Mouse (Mus musculus) E14TG2a.4 (cell line): ENCODE measurements around the gene Myo16.

Source experiments
- H3K27me3 ChIP-seq: 2 replicates; pipeline ENCODE4 v1.6.1; 2014; ENCODE audit warnings: low read length, control low read depth; ENCODE audit not compliant: insufficient read depth
- H3K36me3 ChIP-seq: 2 replicates; pipeline ENCODE4 v1.6.1; 2014; ENCODE audit warnings: low read length, control low read depth; ENCODE audit not compliant: insufficient read depth
- H3K4me1 ChIP-seq: replicated peaks from 2 replicates; pipeline ENCODE4 v1.6.1; 2014; ENCODE audit warnings: low read depth, low read length, control low read depth
- H3K4me3 ChIP-seq: replicated peaks from 2 replicates; pipeline ENCODE4 v1.5.1; 2014; ENCODE audit warnings: mild to moderate bottlenecking, low read length
- H3K9me3 ChIP-seq: 2 replicates; pipeline ENCODE4 v1.6.1; 2014; ENCODE audit warnings: low read length, control low read depth
- CTCF ChIP-seq: conservative IDR thresholded peaks from 2 replicates; pipeline ENCODE4 v1.5.1; 2014; ENCODE audit warnings: low read length
- NANOG ChIP-seq: IDR thresholded peaks from 2 replicates; pipeline ENCODE4 v1.6.1; 2014; ENCODE audit warnings: borderline replicate concordance, low read length, mixed read lengths
- POU5F1 ChIP-seq: IDR thresholded peaks from 2 replicates; pipeline ENCODE4 v1.6.1; 2014; ENCODE audit warnings: low read length, borderline replicate concordance

The Myo16 gene

DNA sequence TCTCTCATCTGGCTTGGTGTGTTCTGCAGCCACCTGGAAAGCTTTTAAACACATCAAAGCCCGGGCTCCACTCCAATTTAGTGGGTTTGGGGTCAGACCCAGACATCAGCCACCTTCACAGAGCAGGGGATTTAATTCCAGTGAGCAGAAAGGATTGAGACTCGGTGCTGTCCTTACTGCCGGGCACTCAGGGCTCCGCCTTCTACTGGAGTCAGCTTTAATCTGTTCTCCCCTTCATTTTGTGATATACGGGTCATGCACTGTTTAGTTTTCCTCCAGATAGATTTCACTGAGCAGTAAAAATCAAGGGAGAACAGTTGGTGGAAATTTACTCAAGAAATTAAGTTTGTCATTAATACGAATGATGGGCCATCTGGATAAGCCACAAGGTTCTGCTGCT lies 316.6 kb downstream of the Myo16 start:
- H3K27me3 ChIP-seq = no peaks in the 10 kb centered on the region
- no peaks in the 10 kb centered on the region for H3K4me1 ChIP-seq
- H3K9me3 ChIP-seq = no peaks in the 10 kb centered on the region
- H3K4me3 ChIP-seq = no peak overlapping the region
- TF ChIP-seq POU5F1 (no peak), NANOG (no peak), CTCF (no peak)
- H3K36me3 ChIP-seq = no peaks in the 10 kb centered on the region

DNA sequence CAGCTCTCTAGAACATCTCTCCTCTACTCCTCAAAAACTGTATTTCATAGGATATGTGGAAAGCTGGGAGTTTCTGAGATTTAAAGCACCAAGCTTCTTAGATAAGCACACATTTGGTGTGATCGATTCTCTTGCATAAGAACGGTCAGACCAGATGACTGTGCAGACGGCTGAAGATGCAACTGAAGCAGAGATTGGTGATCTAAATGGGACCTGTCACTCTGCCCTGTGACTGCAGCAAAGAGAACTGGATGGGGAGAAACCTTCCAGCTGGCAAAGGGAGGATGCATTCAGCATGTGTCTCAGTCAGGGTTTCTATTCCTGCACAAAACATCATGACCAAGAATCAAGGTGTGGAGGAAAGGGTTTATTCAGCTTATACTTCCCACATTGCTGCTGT lies 318.7 kb downstream of the Myo16 start:
- Histone ChIP-seq H3K4me1 (no peaks in the 10 kb centered on the region), H3K9me3 (no peaks in the 10 kb centered on the region), H3K27me3 (no peaks in the 10 kb centered on the region), H3K36me3 (no peaks in the 10 kb centered on the region), H3K4me3 (no peak overlapping the region)
- TF ChIP-seq CTCF = no peak
- TF ChIP-seq NANOG = no peak
- TF ChIP-seq POU5F1 = no peak

GRCm38 (mm10) chr8:10474446-10474845 lies 320.7 kb downstream of the Myo16 start:
- no peak overlapping the region for H3K4me3 ChIP-seq
- no peaks in the 10 kb centered on the region for H3K9me3 ChIP-seq
- H3K36me3 ChIP-seq = no peaks in the 10 kb centered on the region
- H3K4me1 ChIP-seq = no peaks in the 10 kb centered on the region
- TF ChIP-seq NANOG (no peak), CTCF (no peak)
- no peaks in the 10 kb centered on the region for H3K27me3 ChIP-seq

DNA sequence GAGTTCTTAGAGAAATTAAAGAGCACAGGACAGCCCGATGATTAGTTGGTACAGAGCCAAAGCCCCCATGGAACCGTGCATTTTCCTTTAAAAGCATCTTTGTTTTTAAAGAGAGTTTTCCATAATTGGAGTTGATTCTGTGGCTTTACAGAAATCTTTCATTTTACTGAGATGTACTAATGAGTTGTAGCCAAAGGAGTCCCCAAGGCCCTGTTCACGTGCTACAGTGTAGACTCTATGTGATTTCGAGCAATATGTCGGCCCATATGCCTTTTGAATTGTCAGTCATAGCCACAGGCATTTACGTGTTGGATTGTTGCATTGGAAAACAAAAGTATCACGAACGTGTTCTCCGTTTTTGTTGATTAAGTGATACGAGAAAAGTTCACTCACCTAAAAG lies 325.3 kb downstream of the Myo16 start:
- TF ChIP-seq POU5F1 = no peak
- no peak for TF ChIP-seq CTCF
- no peak for TF ChIP-seq NANOG
- no peaks in the 10 kb centered on the region for H3K27me3 ChIP-seq
- no peak overlapping the region for H3K4me3 ChIP-seq
- no peaks in the 10 kb centered on the region for H3K9me3 ChIP-seq
- H3K4me1 ChIP-seq = no peaks in the 10 kb centered on the region
- H3K36me3 ChIP-seq = no peaks in the 10 kb centered on the region

DNA sequence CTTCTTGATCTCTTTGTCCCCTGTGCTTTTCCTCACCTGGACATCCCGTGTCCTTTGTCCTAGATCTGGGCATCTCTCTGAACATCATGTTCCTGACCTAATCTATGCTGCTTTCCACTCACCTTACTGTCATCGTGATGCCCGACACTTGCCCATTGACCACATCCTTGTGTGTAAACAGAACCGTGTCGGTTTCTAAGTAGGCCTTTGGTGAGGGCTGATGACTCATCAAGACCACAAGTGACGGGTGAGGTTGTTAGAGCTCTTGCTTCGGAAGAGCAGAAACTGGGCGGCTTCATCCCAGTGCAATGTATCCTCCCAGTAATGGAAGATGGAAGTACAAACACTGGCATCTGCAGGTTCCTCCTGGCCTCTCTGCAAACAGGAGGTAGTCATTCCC lies 327.1 kb downstream of the Myo16 start:
- Histone ChIP-seq H3K9me3 (no peaks in the 10 kb centered on the region), H3K27me3 (no peaks in the 10 kb centered on the region), H3K4me1 (no peaks in the 10 kb centered on the region), H3K36me3 (no peaks in the 10 kb centered on the region), H3K4me3 (no peak overlapping the region)
- TF ChIP-seq CTCF (no peak), NANOG (no peak), POU5F1 (no peak)

DNA sequence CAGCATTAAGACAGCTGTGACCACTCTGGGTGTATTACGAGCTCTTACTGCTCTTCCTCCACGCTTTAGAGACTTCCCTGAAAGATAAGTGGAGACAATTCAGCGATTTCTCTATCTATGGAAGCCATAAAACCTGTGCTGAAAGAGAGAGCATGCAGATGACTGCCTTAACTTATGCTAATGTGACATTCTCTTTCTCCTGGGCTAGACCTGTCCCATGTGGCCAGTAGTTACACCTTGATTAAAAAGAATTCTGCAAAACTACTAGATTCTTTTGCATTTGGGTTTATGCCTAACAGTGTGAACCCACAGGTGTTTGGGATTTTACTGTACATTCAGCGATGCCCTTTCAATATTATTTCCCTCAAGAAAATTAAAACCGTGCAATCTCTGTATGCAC lies 328.4 kb downstream of the Myo16 start:
- TF ChIP-seq NANOG (no peak), POU5F1 (no peak), CTCF (no peak)
- no peaks in the 10 kb centered on the region for H3K36me3 ChIP-seq

GRCm38 (mm10) chr8:10482880-10483279 lies 329.2 kb downstream of the Myo16 start:
- Histone ChIP-seq H3K36me3 (no peaks in the 10 kb centered on the region), H3K4me3 (no peak overlapping the region), H3K9me3 (no peaks in the 10 kb centered on the region), H3K27me3 (no peaks in the 10 kb centered on the region), H3K4me1 (no peaks in the 10 kb centered on the region)
- TF ChIP-seq CTCF (no peak), NANOG (no peak), POU5F1 (no peak)

More for the DNA sequence above, 328.4 kb downstream of the Myo16 start:
- Histone ChIP-seq H3K27me3 (no peaks in the 10 kb centered on the region), H3K4me1 (no peaks in the 10 kb centered on the region), H3K4me3 (no peak overlapping the region), H3K9me3 (no peaks in the 10 kb centered on the region)

- H3K4me1 ChIP-seq = no peaks in the 10 kb centered on the region
- H3K27me3 ChIP-seq = no peaks in the 10 kb centered on the region
- H3K4me3 ChIP-seq = no peak overlapping the region
- no peaks in the 10 kb centered on the region for H3K9me3 ChIP-seq
- no peaks in the 10 kb centered on the region for H3K36me3 ChIP-seq
- TF ChIP-seq CTCF = no peak
- no peak for TF ChIP-seq NANOG
Observed at GRCm38 (mm10) chr8:10483841-10484240, 330.1 kb downstream of the Myo16 start.

DNA sequence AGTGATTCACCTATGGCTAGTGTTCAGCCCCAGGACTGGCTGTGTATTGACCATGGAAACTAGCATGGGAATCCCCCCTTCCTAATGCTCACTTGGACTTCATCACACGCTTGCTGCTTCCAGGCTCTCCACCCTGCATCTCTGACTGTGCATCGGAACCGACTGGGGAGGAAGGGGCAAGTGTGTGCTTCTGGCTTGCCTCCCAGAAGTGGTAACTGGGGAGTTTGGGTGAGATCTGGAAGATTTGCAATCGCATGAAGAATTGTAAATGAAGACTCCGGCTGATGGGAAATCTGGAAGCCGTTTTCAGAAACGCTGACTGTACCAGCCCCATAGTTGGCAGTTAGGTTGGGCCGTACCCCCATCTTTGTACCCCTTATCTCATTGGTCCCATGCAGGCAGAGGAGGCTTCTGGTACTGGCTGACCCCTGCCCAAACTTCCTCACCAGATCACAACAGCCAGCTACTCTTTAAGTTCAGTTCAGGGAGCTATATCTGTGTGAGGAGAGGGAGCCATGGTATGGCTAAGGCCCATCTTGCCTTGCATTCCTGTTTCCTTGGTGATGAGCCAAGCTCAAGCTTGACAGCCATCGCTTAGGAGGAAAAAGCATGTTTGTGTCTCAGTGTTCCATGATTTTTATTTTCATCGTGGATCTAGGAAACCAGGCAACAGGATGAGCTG lies 336.2 kb downstream of the Myo16 start:
- H3K4me3 ChIP-seq = no peak overlapping the region
- no peaks in the 10 kb centered on the region for H3K4me1 ChIP-seq
- H3K9me3 ChIP-seq = no peaks in the 10 kb centered on the region
- no peaks in the 10 kb centered on the region for H3K36me3 ChIP-seq
- H3K27me3 ChIP-seq = no peaks in the 10 kb centered on the region
- TF ChIP-seq CTCF (no peak), NANOG (no peak), POU5F1 (no peak)

GRCm38 (mm10) chr8:10490420-10490784 lies 336.7 kb downstream of the Myo16 start:
- Histone ChIP-seq H3K4me3 (no peak overlapping the region), H3K9me3 (no peaks in the 10 kb centered on the region), H3K27me3 (no peaks in the 10 kb centered on the region), H3K36me3 (no peaks in the 10 kb centered on the region), H3K4me1 (no peaks in the 10 kb centered on the region)
- TF ChIP-seq NANOG = no peak
- TF ChIP-seq CTCF = no peak
- no peak for TF ChIP-seq POU5F1
